Mouse (Mus musculus) liver, embryonic 14.5 days (tissue): ENCODE measurements around the gene Wfdc1. TPM values are rescaled to one million over a fixed set of nuclear protein-coding genes. Genes with fewer than 3 reads are reported as not detected.

Source experiments
- ATAC-seq: fragments of 200-750 bp; cut with Nextera tagmentation; 2 replicates; pipeline ENCODE4 v1.8.0; 2017; ENCODE audit warnings: moderate number of reproducible peaks, mild to moderate bottlenecking, moderate library complexity; ENCODE audit not compliant: insufficient read depth
- DNase-seq, 3 experiments: peaks; one replicate each; pipeline ENCODE4 v3.0.0-alpha.2; 2012 to 2013; ENCODE audit warnings: low read depth in 3 of 3, low spot score in 3 of 3
- H3K27ac ChIP-seq: fragments of 300-500 bp; sonication (generic); 2 replicates; pipeline ENCODE4 v1.5.1; 2014; ENCODE audit warnings: moderate library complexity, mild to moderate bottlenecking, control low read depth, inconsistent platforms
- H3K27me3 ChIP-seq: fragments of 300-500 bp; sonication (generic); 2 replicates; pipeline ENCODE4 v1.6.1; 2014; ENCODE audit warnings: mild to moderate bottlenecking, low read length, moderate library complexity; ENCODE audit not compliant: control insufficient read depth, insufficient read depth
- H3K36me3 ChIP-seq: fragments of 300-500 bp; sonication (generic); replicated peaks from 2 replicates; pipeline ENCODE4 v1.6.1; 2014; ENCODE audit warnings: low read depth; ENCODE audit not compliant: control insufficient read depth, insufficient read depth
- H3K4me1 ChIP-seq, 2 experiments: fragments of 200-500 bp in 1 of 2; fragments of 300-500 bp in 1 of 2; sonication (generic) in 1 of 2; replicated peaks; 2 replicates each; pipeline ENCODE4 v1.6.1; 2012 to 2014; ENCODE audit warnings: antibody characterized with exemption in 1 of 2, inconsistent platforms in 1 of 2, low read length in 1 of 2; ENCODE audit not compliant: control insufficient read depth in 2 of 2, insufficient read depth in 2 of 2
- H3K4me2 ChIP-seq: fragments of 300-500 bp; sonication (generic); 2 replicates; pipeline ENCODE4 v1.6.1; 2014; ENCODE audit warnings: low read depth, mild to moderate bottlenecking, control low read depth, moderate library complexity
- H3K4me3 ChIP-seq, 2 experiments: fragments of 200-500 bp in 1 of 2; fragments of 300-500 bp in 1 of 2; sonication (generic) in 1 of 2; 2 replicates each; pipeline ENCODE4 v1.5.1; 2012 to 2014; ENCODE audit warnings: low read depth in 2 of 2, low read length in 2 of 2, mild to moderate bottlenecking in 2 of 2, control low read depth in 1 of 2, inconsistent platforms in 1 of 2, moderate library complexity in 1 of 2; ENCODE audit not compliant: insufficient read depth in 1 of 2
- H3K9ac ChIP-seq: fragments of 300-500 bp; sonication (generic); replicated peaks from 2 replicates; pipeline ENCODE4 v1.6.1; 2014; ENCODE audit warnings: mild to moderate bottlenecking, control low read depth, moderate library complexity
- H3K9me3 ChIP-seq: fragments of 300-500 bp; sonication (generic); 2 replicates; pipeline ENCODE4 v1.6.1; 2016; ENCODE audit warnings: low read length, mixed read lengths; ENCODE audit not compliant: control insufficient read depth
- CTCF ChIP-seq: IDR thresholded peaks from 2 replicates; pipeline ENCODE4 v1.5.1; 2016; ENCODE audit warnings: antibody characterized with exemption, low read depth, control low read depth
- EP300 ChIP-seq: IDR thresholded peaks from 2 replicates; pipeline ENCODE4 v1.6.1; 2016; ENCODE audit warnings: antibody characterized with exemption, low read depth
- WGBS: fragments of 180-500 bp; shearing (Covaris S2); extraction: QIAGEN DNeasy Blood & Tissue Kit; methylation state at CpG from one replicate; pipeline ENCODE4 v1.1.7; 2014; ENCODE audit not compliant: insufficient replicate concordance; 5-methylcytosine and 5-hydroxymethylcytosine counted together
- polyA plus RNA-seq, 2 experiments: library from polyadenylated mRNA; depleted of rRNA in 1 of 2; stranded (reverse) in 1 of 2; unstranded in 1 of 2; fragments of >200 nt; fragmentation: Nextera tagmentation in 1 of 2; extraction: Ambion mirVana in 1 of 2; gene quantifications; 2 replicates each; pipeline versions ENCODE4 v1.2.1 to v1.2.3; 2012 to 2014

Wfdc1 gene
- polyA plus RNA-seq, 2 experiments: 0.99 to 2.1 TPM

GRCm38 (mm10) chr8:119732072-119732471, 65.9 kb downstream of the Wfdc1 start:
- Histone ChIP-seq H3K27ac (no peak overlapping the region), H3K27me3 (no peaks in the 10 kb centered on the region), H3K9me3 (no peaks in the 10 kb centered on the region), H3K4me1 (peaks cover 0 to 3% of the 10 kb centered on the region in 2 experiments; a peak in 1 of 4 replicates), H3K36me3 (no peaks in the 10 kb centered on the region), H3K9ac (no peak overlapping the region), H3K4me3 (no peak overlapping the region), H3K4me2 (no peak overlapping the region)
- no peak for DNase-seq
- ATAC-seq: no peak
- TF ChIP-seq CTCF: no peak
- no peak for TF ChIP-seq EP300
- 65% methylated on average over 13 of the region's 13 CpGs for WGBS

- H3K27me3 ChIP-seq: no peaks in the 10 kb centered on the region
- no peak overlapping the region for H3K27ac ChIP-seq
- no peaks in the 10 kb centered on the region for H3K9me3 ChIP-seq
- no peak overlapping the region for H3K4me2 ChIP-seq
- peaks cover 0 to 4% of the 10 kb centered on the region in 2 experiments; a peak in 2 of 4 replicates for H3K4me1 ChIP-seq
- TF ChIP-seq EP300 (no peak), CTCF (no peak)
- ATAC-seq: no peak
- H3K36me3 ChIP-seq: no peaks in the 10 kb centered on the region
- no peak overlapping the region for H3K4me3 ChIP-seq
- no peak for DNase-seq
- H3K9ac ChIP-seq: no peak overlapping the region
- 65% methylated on average over 10 of the region's 10 CpGs for WGBS
These were observed 70.3 kb downstream of the Wfdc1 start for GRCm38 (mm10) chr8:119736348-119736917.

- Histone ChIP-seq H3K9me3 (no peaks in the 10 kb centered on the region), H3K27ac (no peak overlapping the region), H3K4me3 (no peak overlapping the region), H3K27me3 (no peaks in the 10 kb centered on the region), H3K4me2 (no peak overlapping the region), H3K9ac (no peak overlapping the region), H3K4me1 (peaks cover 0 to 4% of the 10 kb centered on the region in 2 experiments; a peak in 2 of 4 replicates), H3K36me3 (no peaks in the 10 kb centered on the region)
- ATAC-seq: 0 out of 2 replicates have a peak, but pooled peaks have one; percentile 15
- whole genome bisulfite sequencing: 53% methylated on average over 11 of the region's 11 CpGs
- no peak for DNase-seq
- TF ChIP-seq EP300: no peak
- TF ChIP-seq CTCF: no peak
These were observed 71.1 kb downstream of the Wfdc1 start for GRCm38 (mm10) chr8:119737093-119737900.

Other genes with a start within 250 kb of the Wfdc1 start
- 18.8 and 23.0 TPM in 2 replicates for gene Osgin1, start 232.2 kb upstream of the Wfdc1 start, polyA plus RNA-seq (2012; rRNA removed)
- 16.0 and 17.0 TPM in 2 replicates for gene Osgin1, start 232.2 kb upstream of the Wfdc1 start, polyA plus RNA-seq (2014; fragmentation: Nextera tagmentation; extraction: Ambion mirVana)
- gene Necab2, start 219.6 kb upstream of the Wfdc1 start, polyA plus RNA-seq (2012; rRNA removed): 0.06 and 0.14 TPM in 2 replicates
- gene Necab2, start 219.6 kb upstream of the Wfdc1 start, polyA plus RNA-seq (2014; fragmentation: Nextera tagmentation; extraction: Ambion mirVana): not detected in 2 replicates
- gene Slc38a8, start 164.7 kb upstream of the Wfdc1 start, polyA plus RNA-seq (2012; rRNA removed): 0.02 TPM in 1 of 2 replicates, not detected in the other
- gene Slc38a8, start 164.7 kb upstream of the Wfdc1 start, polyA plus RNA-seq (2014; fragmentation: Nextera tagmentation; extraction: Ambion mirVana): not detected in 2 replicates
- 18.2 and 23.7 TPM in 2 replicates for gene Mbtps1, start 107.6 kb upstream of the Wfdc1 start, polyA plus RNA-seq (2012; rRNA removed)
- gene Mbtps1, start 107.6 kb upstream of the Wfdc1 start, polyA plus RNA-seq (2014; fragmentation: Nextera tagmentation; extraction: Ambion mirVana): 19.6 and 21.4 TPM in 2 replicates
- gene Hsdl1, start 91.2 kb upstream of the Wfdc1 start, polyA plus RNA-seq (2012; rRNA removed): 6.9 and 7.5 TPM in 2 replicates
- gene Hsdl1, start 91.2 kb upstream of the Wfdc1 start, polyA plus RNA-seq (2014; fragmentation: Nextera tagmentation; extraction: Ambion mirVana): 17.0 and 19.3 TPM in 2 replicates
- gene Dnaaf1, start 91.1 kb upstream of the Wfdc1 start, polyA plus RNA-seq (2012; rRNA removed): 0.03 and 0.06 TPM in 2 replicates
- gene Dnaaf1, start 91.1 kb upstream of the Wfdc1 start, polyA plus RNA-seq (2014; fragmentation: Nextera tagmentation; extraction: Ambion mirVana): 0.04 and 0.13 TPM in 2 replicates
- 6.6 and 6.9 TPM in 2 replicates for gene Taf1c, start 61.1 kb upstream of the Wfdc1 start, polyA plus RNA-seq (2012; rRNA removed)
- gene Taf1c, start 61.1 kb upstream of the Wfdc1 start, polyA plus RNA-seq (2014; fragmentation: Nextera tagmentation; extraction: Ambion mirVana): 4.7 and 5.2 TPM in 2 replicates
- gene Adad2, start 53.6 kb upstream of the Wfdc1 start, polyA plus RNA-seq (2012; rRNA removed): not detected in 2 replicates
- gene Adad2, start 53.6 kb upstream of the Wfdc1 start, polyA plus RNA-seq (2014; fragmentation: Nextera tagmentation; extraction: Ambion mirVana): not detected in 2 replicates
- not detected in 2 replicates for gene Kcng4, start 30.7 kb upstream of the Wfdc1 start, polyA plus RNA-seq (2012; rRNA removed)
- not detected in 2 replicates for gene Kcng4, start 30.7 kb upstream of the Wfdc1 start, polyA plus RNA-seq (2014; fragmentation: Nextera tagmentation; extraction: Ambion mirVana)
- gene Atp2c2, start 33.6 kb downstream of the Wfdc1 start, polyA plus RNA-seq (2012; rRNA removed): 0.08 and 0.11 TPM in 2 replicates
- gene Atp2c2, start 33.6 kb downstream of the Wfdc1 start, polyA plus RNA-seq (2014; fragmentation: Nextera tagmentation; extraction: Ambion mirVana): 0.08 and 0.10 TPM in 2 replicates
- 2.7 and 2.8 TPM in 2 replicates for gene Tldc1, start 112.1 kb downstream of the Wfdc1 start, polyA plus RNA-seq (2012; rRNA removed)
- 1.3 and 2.0 TPM in 2 replicates for gene Tldc1, start 112.1 kb downstream of the Wfdc1 start, polyA plus RNA-seq (2014; fragmentation: Nextera tagmentation; extraction: Ambion mirVana)
- 57.0 and 59.6 TPM in 2 replicates for gene Cotl1, start 174.2 kb downstream of the Wfdc1 start, polyA plus RNA-seq (2012; rRNA removed)
- 77.7 and 88.7 TPM in 2 replicates for gene Cotl1, start 174.2 kb downstream of the Wfdc1 start, polyA plus RNA-seq (2014; fragmentation: Nextera tagmentation; extraction: Ambion mirVana)
- gene Klhl36, start 195.9 kb downstream of the Wfdc1 start, polyA plus RNA-seq (2012; rRNA removed): 2.5 TPM in 2 replicates
- 2.7 and 3.3 TPM in 2 replicates for gene Klhl36, start 195.9 kb downstream of the Wfdc1 start, polyA plus RNA-seq (2014; fragmentation: Nextera tagmentation; extraction: Ambion mirVana)
- gene Usp10, start 244.0 kb downstream of the Wfdc1 start, polyA plus RNA-seq (2012; rRNA removed): 23.8 and 47.0 TPM in 2 replicates
- 59.0 and 60.8 TPM in 2 replicates for gene Usp10, start 244.0 kb downstream of the Wfdc1 start, polyA plus RNA-seq (2014; fragmentation: Nextera tagmentation; extraction: Ambion mirVana)
- gene Gm20388, start 244.5 kb downstream of the Wfdc1 start, polyA plus RNA-seq (2012; rRNA removed): 8.5 and 9.7 TPM in 2 replicates
- not detected in 2 replicates for gene Gm20388, start 244.5 kb downstream of the Wfdc1 start, polyA plus RNA-seq (2014; fragmentation: Nextera tagmentation; extraction: Ambion mirVana)